Mouse (Mus musculus): ENCODE measurements around the gene Tgm1.

Gene Tgm1

DNA sequence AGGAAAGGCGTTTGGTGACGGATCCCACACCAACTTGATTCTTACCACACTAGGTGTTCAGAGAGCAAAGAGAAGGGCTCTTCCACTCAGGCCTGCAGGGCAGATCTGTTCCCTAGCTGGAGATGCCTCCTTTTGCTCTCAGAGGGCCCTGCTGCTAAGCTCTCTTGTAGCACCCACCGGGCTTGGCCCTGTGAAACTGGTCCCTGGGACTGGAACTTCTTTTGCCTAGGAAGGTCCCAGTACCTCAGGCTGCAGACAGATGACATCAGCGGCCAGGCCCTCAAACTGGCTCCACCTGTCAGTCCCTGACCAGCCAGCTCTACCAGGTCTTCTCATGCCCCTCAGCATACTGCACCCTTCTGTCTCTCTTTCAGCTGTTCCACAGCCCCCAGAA lies at the start of gene Tgm1:
Gene Tgm1, minus strand, starts transcription at position 198 of the 394 bp plus-strand sequence.
- no peak for DNase-seq (ENCODE audit: low read depth)

DNA sequence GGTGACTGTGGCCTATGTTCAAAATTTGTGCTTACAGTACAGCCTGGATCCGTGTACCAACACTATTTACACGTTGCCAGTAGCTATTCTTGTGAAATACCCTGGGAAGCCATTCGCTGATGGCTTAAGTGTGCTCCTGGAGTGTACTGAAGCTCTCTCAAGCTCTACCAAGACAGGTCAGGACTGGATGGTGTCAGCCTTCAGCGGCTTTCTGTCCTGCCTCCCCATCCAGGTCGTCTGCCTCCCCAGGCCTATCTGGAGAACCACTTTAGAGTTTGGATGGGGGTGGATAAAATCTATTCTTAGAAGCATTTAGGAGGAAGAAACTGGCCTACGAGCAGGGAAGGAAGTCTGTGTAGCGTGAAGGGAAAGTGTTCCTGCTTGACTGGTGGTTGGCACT lies 49.4 kb upstream of the Tgm1 start:
- DNase-seq (ENCODE audit: low read depth) = no peak

DNA sequence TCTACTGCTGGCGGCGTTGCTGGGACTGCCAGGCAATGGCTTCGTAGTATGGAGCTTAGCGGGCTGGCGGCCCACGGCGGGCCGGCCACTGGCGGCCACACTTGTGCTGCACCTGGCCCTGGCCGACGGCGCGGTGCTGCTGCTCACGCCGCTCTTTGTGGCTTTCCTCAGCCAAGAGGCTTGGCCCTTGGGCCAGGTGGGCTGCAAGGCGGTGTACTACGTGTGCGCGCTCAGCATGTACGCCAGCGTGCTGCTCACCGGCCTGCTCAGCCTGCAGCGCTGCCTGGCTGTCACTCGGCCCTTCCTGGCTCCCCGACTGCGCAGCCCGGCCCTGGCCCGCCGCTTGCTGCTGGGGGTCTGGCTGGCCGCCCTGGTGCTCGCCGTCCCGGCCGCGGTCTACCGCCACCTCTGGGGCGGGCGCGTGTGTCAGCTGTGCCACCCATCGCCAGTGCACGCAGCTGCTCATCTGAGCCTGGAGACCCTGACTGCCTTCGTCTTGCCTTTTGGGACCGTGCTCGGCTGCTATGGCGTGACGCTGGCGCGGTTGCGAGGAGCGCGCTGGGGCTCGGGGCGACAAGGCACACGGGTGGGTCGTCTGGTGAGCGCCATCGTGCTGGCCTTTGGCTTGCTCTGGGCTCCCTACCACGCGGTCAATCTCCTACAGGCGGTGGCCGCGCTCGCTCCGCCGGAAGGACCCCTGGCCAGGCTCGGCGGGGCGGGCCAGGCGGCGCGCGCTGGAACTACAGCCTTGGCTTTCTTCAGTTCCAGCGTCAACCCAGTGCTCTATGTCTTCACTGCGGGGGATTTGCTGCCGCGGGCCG lies 48.5 kb upstream of the Tgm1 start:
- DNase-seq (ENCODE audit: low read depth) = no peak

DNA sequence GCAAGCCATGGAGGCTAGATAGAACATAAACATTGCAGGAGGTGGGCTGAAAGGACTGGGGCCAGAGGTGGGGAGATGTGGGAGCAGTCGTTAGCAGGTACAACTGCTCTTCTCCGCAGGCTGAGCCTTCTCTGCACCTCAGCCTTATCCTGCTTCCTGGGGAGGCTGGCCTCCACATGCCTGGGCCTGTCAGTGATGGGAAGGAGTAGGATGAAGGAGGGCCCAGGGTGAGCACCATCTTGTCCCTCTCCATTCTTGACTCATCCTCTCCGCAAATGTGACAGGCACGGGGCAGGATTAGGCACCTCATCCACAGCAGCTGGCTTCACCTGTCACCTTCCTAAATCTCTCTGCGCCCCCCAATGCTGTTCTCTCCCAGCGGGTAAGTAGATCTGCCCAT lies 47.4 kb upstream of the Tgm1 start, which contains the start of gene Ltb4r2:
Gene Ltb4r2, plus strand, starts transcription at position 266 of the 400 bp plus-strand sequence.
- no peak for DNase-seq (ENCODE audit: low read depth)

GRCm38 (mm10) chr14:55760156-55760555 lies 46.4 kb upstream of the Tgm1 start:
- DNase-seq (ENCODE audit: low read depth) = peak; percentile 46

DNA sequence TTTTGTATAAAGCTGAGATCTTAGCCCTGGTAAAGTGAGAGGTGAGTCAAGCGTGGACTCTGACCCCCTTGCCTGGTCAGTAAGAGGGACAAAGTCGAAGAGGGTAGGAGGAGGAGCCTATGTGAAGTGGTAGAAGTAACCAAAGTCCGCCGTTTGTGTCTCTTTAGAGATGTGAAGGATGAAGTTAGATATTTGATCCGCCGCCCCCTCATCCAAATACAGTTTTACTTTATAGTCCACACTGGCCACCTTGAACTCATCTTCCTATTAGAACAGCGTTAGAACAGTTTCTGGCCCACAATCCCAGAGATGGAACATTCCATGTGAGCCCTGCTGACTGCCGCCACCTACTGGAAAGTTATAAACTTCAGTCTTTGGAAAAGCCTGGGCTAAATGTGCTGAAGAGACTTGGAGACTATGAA lies 44.6 kb upstream of the Tgm1 start, which contains the start of gene Cideb:
Gene Cideb, minus strand, starts transcription at position 96 of the 422 bp plus-strand sequence.
- no peak for DNase-seq (ENCODE audit: low read depth)

DNA sequence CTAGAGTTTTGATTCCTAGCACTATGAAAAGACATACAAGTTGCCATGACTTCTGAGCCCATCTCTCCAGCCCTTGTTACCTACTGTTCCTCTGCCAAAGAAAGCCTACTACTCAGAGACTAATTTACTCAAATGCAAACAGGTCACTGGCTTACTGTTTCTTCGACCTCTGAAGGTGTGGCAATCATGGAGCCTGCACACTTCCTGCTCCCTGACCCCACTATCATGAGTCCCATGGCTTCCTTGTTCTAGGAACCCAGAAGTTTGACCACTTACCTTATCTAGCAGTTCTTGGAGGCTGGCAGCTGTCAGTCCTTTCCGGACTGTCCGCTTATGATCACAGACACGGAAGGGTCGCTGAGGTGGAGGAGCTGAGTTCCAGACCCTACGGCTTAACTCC lies 43.8 kb upstream of the Tgm1 start:
- no peak for DNase-seq (ENCODE audit: low read depth)

GRCm38 (mm10) chr14:55747051-55747847 lies 33.5 kb upstream of the Tgm1 start:
- DNase-seq (ENCODE audit: low read depth) = no peak

GRCm38 (mm10) chr14:55745861-55746237 lies 32.1 kb upstream of the Tgm1 start:
- no peak for DNase-seq (ENCODE audit: low read depth)

GRCm38 (mm10) chr14:55745180-55745860 lies 31.6 kb upstream of the Tgm1 start, which contains the start of the genes Dhrs1 and Nop9:
Dhrs1 (minus strand) TSS chr14:55745690.
Nop9 (plus strand) TSS chr14:55745693.
- DNase-seq (ENCODE audit: low read depth) = peak; percentile 34

- peak; percentile 53 for DNase-seq (ENCODE audit: low read depth)
These were observed 30.0 kb upstream of the Tgm1 start for GRCm38 (mm10) chr14:55743711-55744110.

- no peak for DNase-seq (ENCODE audit: low read depth)
These were observed 23.5 kb upstream of the Tgm1 start for GRCm38 (mm10) chr14:55737086-55737687.

DNA sequence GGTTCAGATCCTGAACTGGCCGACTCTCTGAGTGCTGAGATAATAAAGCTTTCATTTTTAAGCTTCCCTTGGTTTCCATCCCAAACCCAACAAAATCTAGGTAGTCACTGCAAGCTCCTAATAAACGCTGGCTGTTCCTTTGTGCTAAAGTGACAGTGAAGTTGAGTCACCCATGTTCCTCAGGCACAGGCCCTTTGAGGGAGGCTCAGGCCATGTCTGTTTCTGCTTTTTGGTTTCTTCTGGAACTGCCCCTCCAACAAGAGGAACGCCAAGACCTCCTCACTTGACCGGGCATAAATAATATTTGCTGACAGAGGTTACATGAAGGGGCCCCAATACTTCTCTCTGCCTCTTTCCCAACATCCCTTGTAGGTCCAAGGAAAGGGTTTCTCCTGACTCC lies 22.0 kb upstream of the Tgm1 start:
- no peak for DNase-seq (ENCODE audit: low read depth)

DNA sequence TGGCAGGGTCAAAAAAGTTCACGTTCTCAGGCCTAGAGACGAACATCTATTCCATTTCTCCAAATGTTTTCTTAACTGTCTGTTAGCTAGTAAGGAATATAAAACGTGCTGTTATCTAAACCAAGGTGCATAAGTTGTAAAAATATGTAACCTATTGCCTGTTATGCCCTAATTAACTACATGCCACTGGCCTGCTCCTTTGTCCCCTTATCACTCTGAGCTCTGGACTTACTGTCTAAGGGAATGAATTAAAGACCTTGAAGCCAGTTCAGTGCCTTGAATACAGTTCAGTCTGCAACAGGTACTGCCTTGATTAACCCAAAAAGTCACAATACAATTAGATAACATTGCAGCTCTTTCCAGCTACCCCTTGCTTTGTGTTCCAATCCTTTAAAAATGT lies 21.6 kb upstream of the Tgm1 start:
- no peak for DNase-seq (ENCODE audit: low read depth)

DNA sequence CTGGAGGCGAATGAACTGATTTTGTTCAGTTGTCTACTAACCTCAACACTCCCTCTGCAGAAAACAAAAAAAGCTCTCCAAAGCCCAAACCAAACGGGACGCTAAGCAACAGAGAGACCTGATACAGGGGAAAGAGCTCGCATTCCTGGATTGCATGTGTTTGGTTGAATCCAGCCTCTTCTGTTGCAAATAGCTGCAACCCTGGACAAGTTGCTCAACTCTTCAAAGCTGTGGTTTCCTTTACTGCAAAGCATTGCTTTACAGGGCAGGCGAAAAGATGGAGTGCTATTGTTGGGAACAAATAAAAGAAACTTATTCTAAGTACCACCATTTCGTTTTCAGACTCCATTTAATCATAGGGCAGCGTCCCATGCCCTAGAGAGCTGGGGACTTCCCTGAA lies 21.1 kb upstream of the Tgm1 start:
- DNase-seq (ENCODE audit: low read depth) = no peak

- DNase-seq (ENCODE audit: low read depth) = no peak
These were observed 20.2 kb upstream of the Tgm1 start for GRCm38 (mm10) chr14:55733889-55734288.

DNA sequence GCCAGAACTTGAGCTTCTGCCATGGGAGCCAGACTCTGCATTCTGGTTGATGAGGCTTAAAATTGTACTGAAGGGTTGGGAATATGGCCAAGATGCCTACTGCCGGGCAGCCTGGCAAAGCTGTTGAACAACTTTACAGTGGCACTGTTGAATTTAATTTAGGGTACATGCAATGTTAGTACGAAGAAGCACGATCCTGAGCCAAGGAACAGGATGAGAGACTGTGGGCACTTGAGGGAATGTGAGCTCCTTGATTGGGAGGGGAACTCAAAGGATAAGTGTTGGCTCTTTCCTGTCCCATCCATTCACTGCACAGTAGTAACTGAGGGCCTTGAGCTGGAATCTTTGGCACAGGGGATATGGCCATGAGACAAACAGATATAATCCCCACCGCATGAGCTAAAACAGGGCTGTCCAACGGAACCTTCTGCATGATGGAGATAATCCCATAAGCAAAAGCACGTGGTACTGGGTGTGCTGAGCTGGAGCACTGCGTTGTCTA lies 16.9 kb upstream of the Tgm1 start:
- DNase-seq (ENCODE audit: low read depth) = no peak

- DNase-seq (ENCODE audit: low read depth) = peak; percentile 61
These were observed 16.4 kb upstream of the Tgm1 start for GRCm38 (mm10) chr14:55730116-55730515.

DNA sequence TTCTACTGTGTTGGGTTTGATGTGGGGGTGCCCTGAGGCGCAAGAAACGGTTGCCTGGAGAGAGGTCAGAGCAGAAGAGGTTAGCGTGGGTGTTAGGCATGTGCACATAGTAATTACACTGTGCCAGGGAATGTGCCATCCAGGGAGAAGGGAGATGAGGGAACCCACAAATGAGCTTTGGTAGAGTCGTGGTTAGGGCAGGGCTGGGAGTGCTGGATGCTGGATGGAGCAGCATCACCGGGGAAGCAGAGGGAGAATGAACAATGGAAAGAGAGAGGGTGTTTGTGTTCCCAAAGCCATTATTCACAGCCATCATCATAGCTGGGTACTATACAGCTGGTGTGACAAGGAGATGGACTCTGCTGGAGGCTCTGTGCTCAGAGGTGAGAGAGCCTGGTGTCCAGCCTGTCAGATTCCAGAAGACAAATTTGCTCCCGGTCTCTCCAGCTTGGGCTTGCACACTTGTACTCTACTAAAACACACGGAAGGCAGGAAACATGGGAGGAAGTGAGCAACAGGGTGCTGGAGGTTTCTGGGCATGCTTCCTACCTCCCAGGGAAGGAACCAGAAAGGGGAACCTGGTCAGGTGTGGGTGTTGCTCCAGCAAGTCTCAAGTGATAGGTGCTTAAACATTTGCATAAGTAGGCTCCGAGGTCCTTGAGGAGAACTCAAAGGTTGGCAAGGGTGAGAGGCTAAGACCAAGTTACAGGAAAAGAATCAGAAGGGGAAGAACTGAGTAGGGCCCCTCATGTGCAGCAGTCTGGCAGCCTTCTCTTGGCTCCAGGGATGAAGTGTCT lies 14.4 kb upstream of the Tgm1 start:
- DNase-seq (ENCODE audit: low read depth) = no peak

DNA sequence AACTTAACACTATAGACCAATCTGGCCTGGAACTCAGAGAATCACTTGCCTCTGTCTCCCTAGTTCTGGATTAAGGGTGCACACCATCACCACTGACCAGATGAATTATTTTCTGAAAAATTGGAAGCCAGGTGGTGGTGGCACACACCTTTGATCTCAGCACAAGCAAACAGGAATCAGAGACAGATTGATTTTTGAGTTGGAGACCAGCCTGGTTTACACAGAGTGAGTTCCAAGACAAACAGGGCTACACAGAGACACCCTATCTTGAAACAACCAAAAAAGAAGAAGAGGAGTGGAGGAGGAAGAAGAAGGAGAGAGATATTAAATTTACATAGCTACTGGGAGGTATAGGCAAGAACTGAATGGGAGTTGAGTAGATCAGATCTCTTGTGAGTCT lies 12.5 kb upstream of the Tgm1 start:
- no peak for DNase-seq (ENCODE audit: low read depth)

GRCm38 (mm10) chr14:55724411-55724871 lies 10.7 kb upstream of the Tgm1 start:
- peak; percentile 60 for DNase-seq (ENCODE audit: low read depth)
